Mouse (Mus musculus) monocyte, adult 5-6 weeks (primary cell): ENCODE data around the gene AI661453. TPM values are rescaled to one million over a fixed set of nuclear protein-coding genes. Genes with fewer than 3 reads are reported as not detected.
"Not testable (repeated sequence)": the region's sequence is repeated elsewhere in the genome, so short reads cannot be mapped to it uniquely, and the experiment has no call there.

Experiments
- ATAC-seq: fragments of 153-309, 156-312 bp; replicated peaks from 2 replicates; pipeline ENCODE4 v1.8.0; 2017; ENCODE audit warnings: mild to moderate bottlenecking; ENCODE audit not compliant: low TSS enrichment, insufficient number of reproducible peaks, severe bottlenecking, poor library complexity, low FRiP score
- total RNA-seq: library from RNA; stranded (forward); fragments of 200-1000, 200-491, 200-594 nt; gene quantifications from 3 replicates; pipeline ENCODE4 v1.2.3, GENCODE M21; 2017

The AI661453 gene
- total RNA-seq, 1 experiment from 2014 or later, result not detected

DNA sequence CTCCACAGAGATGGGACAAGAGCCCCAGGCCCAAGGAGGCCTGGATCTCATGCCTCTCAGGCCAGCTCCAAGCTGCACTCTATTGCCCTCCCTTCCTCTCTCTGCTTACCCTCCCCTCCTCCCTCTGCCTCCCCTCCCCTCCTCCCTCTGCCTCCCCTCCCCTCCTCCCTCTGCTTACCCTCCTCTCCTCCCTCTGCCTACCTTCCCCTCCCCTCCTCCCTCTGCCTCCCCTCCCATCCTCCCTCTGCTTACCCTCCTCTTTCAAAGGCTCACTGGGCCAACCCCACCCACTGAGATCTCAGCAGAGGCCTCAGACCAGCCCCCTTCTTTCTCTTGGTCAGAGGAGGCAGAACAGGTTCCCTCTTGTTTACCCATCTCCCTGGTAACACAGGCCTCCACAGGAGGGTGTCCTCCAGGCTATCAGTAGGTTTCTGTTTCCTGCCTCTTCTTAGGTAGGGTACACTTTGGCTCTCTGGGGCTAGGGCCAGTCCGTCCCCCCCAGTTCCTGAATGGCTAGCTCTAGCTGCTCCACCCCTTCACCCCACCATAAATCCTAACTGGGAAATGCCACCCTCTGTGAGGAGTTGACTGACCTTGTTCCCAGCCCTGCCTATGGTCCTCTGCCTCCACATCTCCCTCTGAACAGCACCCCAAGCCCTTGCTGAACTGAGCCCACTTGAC lies 48.0 kb downstream of the AI661453 start:
- no peak for ATAC-seq

DNA sequence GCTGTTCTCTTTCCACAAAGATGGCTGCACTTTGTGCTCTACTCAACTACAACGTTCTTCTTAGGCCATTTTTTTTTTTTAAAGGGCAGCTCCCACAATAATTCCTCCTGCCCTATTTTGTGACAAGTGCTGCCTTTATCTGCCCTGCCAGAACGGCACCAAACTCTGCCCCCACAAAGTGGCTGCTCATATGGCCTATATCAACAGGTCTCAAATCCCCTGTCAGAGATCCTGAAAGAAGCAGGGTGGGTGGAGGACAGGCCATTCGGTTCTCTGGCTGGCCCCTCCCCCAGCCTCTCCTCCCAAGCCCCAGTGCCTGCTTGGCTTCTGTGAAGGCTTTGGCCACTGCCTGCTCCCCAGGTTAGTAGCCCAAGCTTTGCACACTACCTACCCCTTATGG lies 48.6 kb downstream of the AI661453 start:
- ATAC-seq, result no peak

DNA sequence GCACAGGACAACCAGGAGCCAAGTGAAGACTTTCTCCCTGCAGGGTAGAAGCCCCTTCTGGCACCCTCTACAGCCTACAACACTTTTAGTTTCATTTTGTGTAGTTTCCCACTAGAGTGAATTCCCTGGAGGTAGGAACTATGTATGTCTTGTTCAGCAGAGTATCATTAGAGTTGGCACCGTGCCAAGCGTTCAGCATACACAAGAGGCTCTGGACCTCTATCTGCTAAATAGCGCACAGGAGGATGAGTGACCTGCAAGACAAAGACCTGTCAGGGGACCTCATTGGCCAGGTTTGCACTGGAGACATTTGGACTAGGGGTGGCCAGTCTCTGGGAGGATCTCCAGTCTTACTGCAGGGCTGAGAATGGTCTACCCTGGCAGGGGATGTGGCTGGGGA lies 49.4 kb downstream of the AI661453 start:
- no peak for ATAC-seq

DNA sequence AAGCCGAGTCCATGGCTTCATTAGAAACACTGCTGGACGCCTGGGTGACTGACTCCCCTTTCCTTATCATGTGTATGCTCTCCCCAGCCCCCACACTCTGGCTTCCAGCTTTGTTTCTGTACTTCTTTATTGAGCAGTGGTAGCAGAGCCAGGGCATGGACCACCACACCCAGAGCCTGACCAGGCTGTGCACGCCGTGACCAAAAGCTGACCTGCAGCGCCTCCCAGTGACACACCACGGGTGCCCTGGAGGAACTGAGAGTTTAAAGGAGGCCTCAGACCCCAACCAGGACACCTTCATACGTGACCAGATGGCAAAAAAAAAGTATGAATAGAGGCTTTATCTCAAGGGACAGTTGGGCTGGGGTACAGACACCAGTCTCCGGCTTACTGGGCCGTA lies 54.4 kb downstream of the AI661453 start:
- no peak for ATAC-seq

DNA sequence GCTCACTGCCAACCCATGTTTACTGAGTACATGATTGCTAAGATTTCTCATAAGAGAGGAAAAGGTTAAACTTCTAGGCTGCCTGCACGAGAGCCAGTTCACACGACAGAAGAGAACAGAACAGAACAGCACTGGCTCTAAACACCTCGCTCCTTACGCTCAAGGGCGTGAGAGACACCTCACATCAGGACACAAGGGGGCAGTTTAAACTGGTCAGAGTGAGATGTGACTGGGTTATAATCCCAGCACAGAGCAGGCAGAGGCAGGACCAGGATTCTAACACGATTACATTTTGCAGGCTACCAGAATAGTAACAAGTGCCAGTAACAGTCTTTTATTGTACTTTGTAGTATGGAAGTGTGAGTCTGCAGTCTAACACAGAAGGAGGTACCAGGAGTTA lies 56.3 kb downstream of the AI661453 start:
- ATAC-seq, result no peak

DNA sequence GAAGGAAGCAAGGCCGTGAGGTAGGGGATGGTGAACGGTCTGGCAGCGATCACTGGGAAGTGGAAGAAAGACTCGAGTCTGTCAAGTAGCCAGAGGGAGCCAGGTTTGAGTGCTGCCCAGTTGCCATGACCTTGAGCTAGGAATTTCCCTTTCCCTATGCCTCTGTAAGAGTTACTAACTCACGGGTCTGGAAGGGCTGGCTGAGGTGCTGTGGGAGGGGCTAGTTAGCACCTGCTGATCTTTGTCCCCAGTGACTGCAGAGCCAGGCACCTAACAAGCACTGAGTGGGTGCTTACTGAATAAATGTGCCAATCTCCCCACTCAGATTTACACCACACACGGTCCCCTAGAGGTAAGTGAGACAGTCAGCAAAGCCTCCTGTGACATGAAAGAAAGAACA lies 57.2 kb downstream of the AI661453 start:
- ATAC-seq, result no peak

DNA sequence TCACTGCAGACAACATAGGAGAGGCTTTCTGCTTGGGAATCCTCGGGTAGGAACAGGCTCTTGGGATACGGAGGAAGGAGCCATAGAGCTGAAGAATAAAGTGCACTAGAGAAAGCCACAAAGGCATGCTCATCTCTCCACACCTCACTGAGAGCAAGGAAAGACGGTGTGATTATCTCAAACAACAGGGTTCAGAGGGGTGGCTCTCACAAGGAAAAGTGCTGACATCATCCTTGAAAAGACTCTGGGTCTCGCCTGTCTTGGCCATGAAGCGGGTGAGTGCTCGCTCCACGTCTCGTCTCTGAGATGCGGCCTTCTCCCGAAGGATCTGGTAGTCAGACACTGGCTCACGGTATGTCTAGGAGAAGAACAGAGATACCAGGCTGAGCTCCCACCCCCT lies 57.7 kb downstream of the AI661453 start:
- no peak for ATAC-seq

DNA sequence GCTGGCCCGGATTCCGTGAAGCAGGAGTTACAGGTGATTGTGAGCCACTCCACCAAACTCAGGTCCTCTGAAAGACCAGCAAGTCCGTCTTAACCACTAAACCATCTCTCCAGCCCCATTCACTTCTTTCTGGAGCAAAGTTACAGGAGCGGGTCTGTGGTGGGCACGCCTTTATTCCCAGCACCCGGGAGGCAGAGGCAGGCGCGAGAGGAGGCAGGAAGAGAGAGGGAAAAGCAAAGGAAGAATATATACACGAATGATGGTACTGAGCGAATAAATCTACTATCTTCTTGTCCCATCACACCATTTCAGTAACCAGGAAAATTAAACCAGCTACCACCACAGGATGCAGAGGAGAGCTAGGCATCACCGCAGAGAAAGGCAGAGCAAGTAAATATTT lies 65.1 kb downstream of the AI661453 start:
- ATAC-seq, result no peak

DNA sequence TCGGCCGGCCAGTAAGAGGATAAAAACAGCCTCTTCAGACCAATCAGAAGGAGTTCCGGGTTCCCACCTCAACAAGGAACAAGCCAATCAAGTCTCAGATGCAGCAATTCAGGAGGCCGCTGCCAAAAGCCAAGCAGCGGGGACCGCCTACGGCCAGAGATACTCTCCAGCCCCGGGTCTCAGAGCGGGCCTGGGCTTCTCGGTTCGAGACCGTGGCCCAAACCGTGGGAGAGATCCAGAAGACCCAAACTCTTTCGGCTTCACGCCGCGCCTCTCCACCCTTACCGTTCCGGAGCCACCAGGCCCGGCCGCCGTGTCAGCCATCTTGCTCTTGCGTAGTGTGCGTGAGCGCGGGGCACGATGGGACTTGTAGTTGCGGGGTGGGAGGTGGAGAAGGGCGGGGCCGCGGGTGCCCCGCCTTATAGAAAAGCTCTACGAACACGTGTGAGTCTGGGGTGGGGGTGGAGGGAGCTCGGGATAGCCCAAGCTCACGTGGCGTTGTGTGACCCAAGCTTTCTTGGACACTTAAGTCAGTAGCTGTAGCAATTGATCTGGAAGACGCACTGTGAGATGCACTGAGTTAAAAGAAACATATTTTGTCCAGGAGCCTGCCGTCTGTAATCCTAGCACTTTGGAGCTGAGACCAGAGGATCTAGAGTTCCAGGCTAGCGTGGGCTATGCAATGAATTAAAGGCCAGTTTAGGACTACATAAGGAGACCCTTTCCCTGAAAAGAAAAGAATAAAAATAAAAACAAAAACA lies 65.7 kb downstream of the AI661453 start, which contains the start of gene Taf8:
Gene Taf8, minus strand, starts transcription at position 347 of the 761 bp plus-strand sequence.
- ATAC-seq, result peak; percentile 83

DNA sequence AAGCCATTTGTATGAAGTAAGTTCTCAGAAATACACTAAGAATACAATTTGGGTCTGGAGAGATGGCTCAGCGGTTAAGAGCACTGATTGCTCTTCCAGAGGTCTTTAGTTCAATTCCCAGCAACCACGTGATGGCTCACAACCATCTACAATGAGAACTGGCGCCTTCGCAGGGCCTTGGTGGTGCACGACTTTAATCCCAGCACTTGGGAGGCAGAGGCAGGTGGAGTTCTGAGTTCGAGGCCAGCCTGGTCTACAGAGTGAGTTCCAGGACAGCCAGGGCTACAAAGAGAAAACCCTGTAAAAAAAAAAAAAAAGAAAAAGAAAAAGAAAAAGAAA lies 66.3 kb downstream of the AI661453 start:
- ATAC-seq, result not testable (repeated sequence)

DNA sequence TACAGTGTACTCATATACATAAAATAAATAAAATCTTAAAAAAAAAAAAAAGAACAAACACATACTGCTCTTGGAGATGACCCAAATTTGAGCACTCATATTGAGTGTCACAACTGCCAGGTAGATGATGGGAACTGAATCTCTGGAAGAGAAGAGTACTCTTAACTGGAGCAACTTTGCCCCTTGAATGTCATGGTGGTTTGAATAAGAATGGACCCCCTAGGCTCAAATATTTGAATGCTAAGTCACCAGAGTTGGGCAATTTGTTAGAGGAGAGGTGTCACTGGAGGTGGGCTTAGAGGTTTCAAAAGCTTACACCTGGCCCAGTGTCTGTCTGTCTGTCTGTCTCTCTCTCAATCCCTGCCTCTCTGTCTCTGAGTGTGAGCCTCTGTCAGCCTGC lies 67.3 kb downstream of the AI661453 start:
- no peak for ATAC-seq

DNA sequence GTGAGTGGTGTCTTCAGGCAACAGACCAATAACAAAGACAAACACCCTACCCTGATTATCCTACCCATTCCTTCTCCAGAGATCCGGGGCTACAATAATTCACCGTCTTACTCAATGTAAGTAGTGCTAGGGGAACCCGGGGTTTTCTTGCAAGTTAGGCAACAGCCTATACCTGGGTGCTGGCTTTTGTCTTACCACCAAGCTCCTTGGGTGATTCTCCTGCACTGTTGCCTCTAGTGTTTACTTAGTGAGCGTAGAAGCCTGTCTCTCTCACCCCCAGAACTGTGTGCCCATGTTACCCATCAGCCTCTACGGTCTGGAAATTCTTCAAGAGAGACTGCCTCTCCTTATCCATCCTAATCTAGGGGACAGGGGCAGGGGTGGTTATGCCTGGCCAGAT lies 67.8 kb downstream of the AI661453 start:
- ATAC-seq, result no peak

DNA sequence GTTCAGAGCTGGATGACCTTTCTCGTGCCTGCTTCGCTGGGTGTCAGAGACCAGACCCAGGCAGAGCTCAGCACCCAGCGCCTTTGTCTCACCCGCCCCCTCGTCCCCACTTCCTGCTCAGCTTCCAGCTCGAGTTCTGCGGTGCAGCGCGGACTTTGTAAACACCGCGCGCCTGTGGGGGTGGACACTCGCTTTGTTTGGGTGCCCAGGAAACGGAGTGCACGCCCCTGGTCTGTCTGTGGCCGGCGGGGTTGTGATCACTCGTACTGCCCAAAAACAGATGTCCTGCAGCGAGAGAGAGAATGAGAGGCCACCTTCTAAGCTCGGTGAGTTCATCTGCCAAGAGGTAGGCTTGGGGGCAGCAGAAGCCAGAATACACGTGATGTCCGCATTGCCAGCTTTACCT lies 68.5 kb downstream of the AI661453 start, which contains the start of gene Ccnd3:
Gene Ccnd3, plus strand, starts transcription at position 111 of the 406 bp plus-strand sequence.
- ATAC-seq, result peak; percentile 57

DNA sequence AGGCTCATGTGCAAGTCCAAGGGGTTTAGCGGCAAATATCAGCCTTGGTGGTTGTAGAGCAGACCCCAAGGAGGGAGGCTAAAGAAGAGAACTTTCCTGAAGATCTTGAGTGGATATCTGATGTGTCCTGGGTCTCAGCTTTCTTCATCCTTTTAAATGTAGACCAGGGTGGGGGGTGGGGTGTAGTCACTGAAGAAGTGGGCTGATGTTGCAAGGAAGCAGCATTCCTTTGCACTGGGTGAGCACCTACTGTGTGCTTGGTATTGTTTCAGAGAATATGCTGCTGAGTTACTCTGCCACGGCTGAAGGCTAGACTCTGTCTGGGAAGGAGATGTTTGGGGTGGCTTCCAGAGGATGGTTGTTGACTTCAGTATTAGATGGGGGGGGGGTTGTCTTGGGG lies 69.2 kb downstream of the AI661453 start:
- no peak for ATAC-seq

DNA sequence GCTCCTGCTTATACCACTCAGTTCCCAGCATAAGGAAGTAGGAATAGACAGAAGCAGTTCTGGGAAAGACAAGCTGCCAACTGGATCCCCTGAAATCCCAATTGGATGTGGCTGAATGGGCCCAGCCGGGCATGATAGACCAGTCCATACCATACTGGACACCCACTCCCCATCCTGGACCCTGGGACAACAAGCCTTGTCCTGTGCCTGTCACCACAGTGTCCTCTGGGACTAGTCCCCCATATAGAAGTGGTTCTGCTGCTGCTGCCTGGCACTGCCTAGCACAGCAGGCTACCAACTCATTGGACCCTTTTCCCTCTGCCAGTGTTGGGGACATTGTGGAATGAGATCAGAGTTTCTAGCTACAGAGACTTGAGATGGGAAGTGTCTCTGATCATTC lies 69.6 kb downstream of the AI661453 start:
- ATAC-seq, result no peak

DNA sequence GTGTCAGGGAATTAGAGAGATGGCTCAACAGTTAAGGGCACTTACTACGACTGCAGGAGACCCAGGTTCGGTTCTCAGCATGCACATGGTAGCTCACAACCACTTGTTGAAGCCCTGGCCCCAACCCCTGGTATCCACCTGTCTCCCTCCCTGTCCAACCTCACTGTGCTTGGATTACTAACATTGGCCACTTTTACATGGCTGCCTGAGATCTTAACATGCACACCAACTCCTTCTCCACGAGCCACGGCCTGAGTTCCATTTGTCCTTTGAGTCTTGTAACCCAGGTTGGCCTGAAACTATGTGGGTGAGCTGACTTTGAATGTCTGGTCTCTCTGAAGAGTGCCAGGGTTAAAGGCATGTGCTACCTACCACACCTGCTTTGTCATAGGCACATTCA lies 70.3 kb downstream of the AI661453 start:
- ATAC-seq, result no peak

DNA sequence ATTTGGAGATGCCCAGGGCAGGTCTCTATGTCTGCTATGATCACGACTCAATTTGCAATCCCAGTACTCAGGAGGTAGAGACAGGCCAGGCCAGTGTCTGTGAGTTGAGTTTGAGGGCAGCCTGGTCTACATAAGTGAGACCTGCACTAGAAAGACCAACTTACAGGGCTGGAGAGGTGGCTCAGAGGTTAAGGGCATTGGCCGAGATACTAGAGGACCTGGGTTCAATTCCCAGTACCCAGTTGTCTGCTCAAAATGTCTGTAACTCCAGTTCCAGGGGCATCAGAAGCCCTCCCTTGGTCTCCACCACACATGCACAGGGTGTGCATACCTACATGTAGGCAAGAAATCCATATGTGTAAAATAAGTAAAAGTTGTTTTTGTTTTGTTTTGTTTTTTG lies 71.1 kb downstream of the AI661453 start:
- no peak for ATAC-seq

DNA sequence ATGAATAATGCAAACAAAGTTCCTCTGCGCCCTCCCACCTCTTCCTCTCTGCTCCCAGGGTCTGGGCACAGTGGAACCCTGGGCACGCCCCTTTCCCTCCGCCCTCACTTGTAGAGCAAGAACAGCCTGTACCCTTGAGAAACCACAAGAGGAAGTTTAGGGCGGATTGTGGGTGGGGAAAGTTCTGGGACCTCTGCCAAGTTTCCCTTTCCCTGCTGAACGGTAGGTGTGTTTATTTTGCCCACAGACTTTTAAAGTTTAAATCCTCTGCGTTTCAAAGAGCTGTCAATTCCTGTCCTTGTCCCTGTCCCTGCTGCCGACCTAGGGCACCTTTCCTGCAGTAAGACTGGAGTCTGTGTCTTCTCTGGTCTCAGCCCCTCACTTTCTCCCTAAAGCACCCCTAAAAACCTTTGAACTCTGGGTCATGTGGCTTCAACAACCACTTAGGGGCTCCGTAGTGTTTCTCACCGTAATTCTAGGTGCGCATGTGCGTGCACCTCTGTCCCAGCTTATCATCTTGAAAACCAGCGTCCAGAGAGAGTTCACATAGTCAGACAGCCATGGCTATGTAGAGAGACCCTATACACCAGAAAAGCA lies 71.7 kb downstream of the AI661453 start:
- peak; percentile 66 for ATAC-seq

DNA sequence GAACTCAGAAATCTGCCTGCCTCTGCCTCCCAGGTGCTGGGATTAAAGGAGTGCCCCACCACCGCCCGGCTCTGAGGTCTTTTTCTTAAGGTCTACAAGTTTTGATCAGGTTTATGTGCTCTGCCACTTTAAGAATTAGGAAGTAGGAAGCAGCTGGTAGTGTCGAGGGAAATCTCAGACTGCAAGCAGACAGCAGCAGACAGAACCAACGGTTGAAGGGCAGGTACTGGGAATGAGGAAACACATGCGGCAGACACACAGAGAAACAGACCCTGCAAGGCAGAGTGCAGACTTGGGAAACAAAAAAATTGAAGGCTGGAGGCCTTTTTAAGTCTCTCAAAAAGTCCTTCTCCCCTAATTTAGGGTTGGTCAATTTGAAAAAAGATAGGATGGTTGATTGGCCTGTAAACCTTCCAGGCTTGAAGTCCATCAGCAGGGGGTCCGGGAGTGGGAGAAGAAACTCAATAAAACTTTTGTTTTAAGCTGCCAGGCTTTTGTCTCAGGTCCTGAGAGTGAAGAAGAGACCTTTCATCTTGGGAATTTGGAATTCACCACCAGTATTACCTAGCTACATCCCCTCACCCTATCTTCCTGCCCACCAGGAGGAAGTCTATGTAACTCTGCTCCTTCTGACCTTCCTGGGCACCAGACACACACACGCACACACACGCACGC lies 72.8 kb downstream of the AI661453 start:
- no peak for ATAC-seq
